Mouse (Mus musculus) hindbrain, embryonic 13.5 days (tissue): ENCODE results near the gene Col4a3bp. TPM values are rescaled to one million over a fixed set of nuclear protein-coding genes. Genes with fewer than 3 reads are reported as not detected.

Experiments
- ATAC-seq: fragments of 200-750 bp; cut with Nextera tagmentation; 2 replicates; pipeline ENCODE4 v1.8.0; 2017; ENCODE audit warnings: moderate TSS enrichment; ENCODE audit not compliant: low FRiP score
- H3K27ac ChIP-seq: fragments of 300-500 bp; sonication (generic); 2 replicates; pipeline ENCODE4 v1.5.1; 2015; ENCODE audit warnings: inconsistent platforms, mild to moderate bottlenecking, moderate library complexity
- H3K27me3 ChIP-seq: fragments of 300-500 bp; sonication (generic); 2 replicates; pipeline ENCODE4 v1.6.1; 2015; ENCODE audit warnings: mild to moderate bottlenecking, inconsistent platforms
- H3K36me3 ChIP-seq: fragments of 300-500 bp; sonication (generic); 2 replicates; pipeline ENCODE4 v1.6.1; 2015; ENCODE audit warnings: mild to moderate bottlenecking, inconsistent platforms
- H3K4me1 ChIP-seq: fragments of 300-500 bp; sonication (generic); replicated peaks from 2 replicates; pipeline ENCODE4 v1.6.1; 2015; ENCODE audit warnings: inconsistent platforms
- H3K4me2 ChIP-seq: fragments of 300-500 bp; sonication (generic); 2 replicates; pipeline ENCODE4 v1.6.1; 2015; ENCODE audit warnings: inconsistent platforms, mild to moderate bottlenecking, moderate library complexity
- H3K4me3 ChIP-seq: fragments of 300-500 bp; sonication (generic); 2 replicates; pipeline ENCODE4 v1.5.1; 2015; ENCODE audit warnings: mild to moderate bottlenecking, inconsistent platforms
- H3K9ac ChIP-seq: fragments of 300-500 bp; sonication (generic); 2 replicates; pipeline ENCODE4 v1.6.1; 2015; ENCODE audit warnings: mild to moderate bottlenecking, inconsistent platforms
- H3K9me3 ChIP-seq: fragments of 300-500 bp; sonication (generic); 2 replicates; pipeline ENCODE4 v1.6.1; 2016; ENCODE audit warnings: inconsistent platforms
- WGBS: fragments of 180-500 bp; shearing (Covaris S2); methylation state at CpG from one replicate; pipeline ENCODE4 v1.1.7; 2015; 5-methylcytosine and 5-hydroxymethylcytosine counted together
- polyA plus RNA-seq: library from polyadenylated mRNA; unstranded; fragments of >200 nt; fragmentation: Nextera tagmentation; extraction: Ambion mirVana; gene quantifications from 2 replicates; pipeline ENCODE4 v1.2.1, GENCODE M21; 2015

Col4a3bp gene
- polyA plus RNA-seq, 1 experiment from 2014 or later, result 8.8 TPM

GRCm38 (mm10) chr13:96593621-96594020, 51.2 kb downstream of the Col4a3bp start:
- no peak overlapping the region for H3K4me2 ChIP-seq
- peaks cover 12% of the 10 kb centered on the region for H3K4me1 ChIP-seq
- no peak overlapping the region for H3K9ac ChIP-seq
- WGBS, result 4% methylated on average over 1 of the region's 1 CpGs
- H3K27me3 ChIP-seq, result no peaks in the 10 kb centered on the region
- H3K27ac ChIP-seq, result no peak overlapping the region
- ATAC-seq, result no peak
- no peaks in the 10 kb centered on the region for H3K9me3 ChIP-seq
- no peak overlapping the region for H3K4me3 ChIP-seq
- H3K36me3 ChIP-seq, result no peaks in the 10 kb centered on the region

GRCm38 (mm10) chr13:96594070-96594469, 51.7 kb downstream of the Col4a3bp start:
- ATAC-seq, result peak; percentile 24; the same call in 1 of the 2 replicates
- WGBS, result 75% methylated on average over 4 of the region's 4 CpGs

GRCm38 (mm10) chr13:96599182-96599581, 56.8 kb downstream of the Col4a3bp start:
- no peak for ATAC-seq

More at GRCm38 (mm10) chr13:96594070-96594469, 51.7 kb downstream of the Col4a3bp start:
- Histone ChIP-seq H3K27ac (no peak overlapping the region), H3K4me2 (no peak overlapping the region), H3K36me3 (peaks cover 1% of the 10 kb centered on the region), H3K9ac (0 out of 2 replicates have a peak overlapping the region, but pooled peaks have one; percentile 24), H3K4me1 (peaks cover 11% of the 10 kb centered on the region), H3K27me3 (no peaks in the 10 kb centered on the region), H3K9me3 (no peaks in the 10 kb centered on the region), H3K4me3 (no peak overlapping the region)

GRCm38 (mm10) chr13:96604242-96604641, 61.8 kb downstream of the Col4a3bp start:
- Histone ChIP-seq H3K4me3 (no peak overlapping the region), H3K27ac (no peak overlapping the region), H3K4me2 (no peak overlapping the region), H3K9me3 (no peaks in the 10 kb centered on the region), H3K36me3 (peaks cover 38% of the 10 kb centered on the region), H3K27me3 (no peaks in the 10 kb centered on the region), H3K4me1 (no peaks in the 10 kb centered on the region), H3K9ac (no peak overlapping the region)
- 95% methylated on average over 2 of the region's 2 CpGs for WGBS
- ATAC-seq, result no peak

More at GRCm38 (mm10) chr13:96599182-96599581, 56.8 kb downstream of the Col4a3bp start:
- peaks cover 15% of the 10 kb centered on the region for H3K36me3 ChIP-seq
- H3K9me3 ChIP-seq, result no peaks in the 10 kb centered on the region
- H3K4me3 ChIP-seq, result no peak overlapping the region
- H3K4me2 ChIP-seq, result no peak overlapping the region
- peaks cover 3% of the 10 kb centered on the region for H3K4me1 ChIP-seq
- no peak overlapping the region for H3K9ac ChIP-seq
- WGBS, result 96% methylated on average over 9 of the region's 9 CpGs
- no peaks in the 10 kb centered on the region for H3K27me3 ChIP-seq
- H3K27ac ChIP-seq, result no peak overlapping the region

- Histone ChIP-seq H3K4me1 (no peaks in the 10 kb centered on the region), H3K4me3 (no peak overlapping the region), H3K27ac (no peak overlapping the region), H3K27me3 (no peaks in the 10 kb centered on the region), H3K9me3 (no peaks in the 10 kb centered on the region), H3K9ac (no peak overlapping the region), H3K36me3 (peaks cover 32% of the 10 kb centered on the region), H3K4me2 (no peak overlapping the region)
- 95% methylated on average over 3 of the region's 3 CpGs for WGBS
- ATAC-seq, result no peak
Observed at GRCm38 (mm10) chr13:96614615-96615014, 72.2 kb downstream of the Col4a3bp start.

- H3K9ac ChIP-seq, result no peak overlapping the region
Observed at GRCm38 (mm10) chr13:96620891-96621290, 78.5 kb downstream of the Col4a3bp start.

GRCm38 (mm10) chr13:96630396-96630795, 88.0 kb downstream of the Col4a3bp start:
- H3K4me1 ChIP-seq, result no peaks in the 10 kb centered on the region
- H3K27me3 ChIP-seq, result no peaks in the 10 kb centered on the region
- H3K4me3 ChIP-seq, result no peak overlapping the region
- no peak overlapping the region for H3K9ac ChIP-seq
- peaks cover 40% of the 10 kb centered on the region for H3K36me3 ChIP-seq
- H3K4me2 ChIP-seq, result no peak overlapping the region
- ATAC-seq, result no peak
- H3K9me3 ChIP-seq, result no peaks in the 10 kb centered on the region
- WGBS, result 92% methylated on average over 4 of the region's 4 CpGs
- H3K27ac ChIP-seq, result no peak overlapping the region

More at GRCm38 (mm10) chr13:96620891-96621290, 78.5 kb downstream of the Col4a3bp start:
- H3K4me1 ChIP-seq, result no peaks in the 10 kb centered on the region
- peaks cover 22% of the 10 kb centered on the region; the same call in 1 of the 2 replicates for H3K36me3 ChIP-seq
- H3K9me3 ChIP-seq, result no peaks in the 10 kb centered on the region
- H3K27me3 ChIP-seq, result no peaks in the 10 kb centered on the region
- no peak overlapping the region for H3K4me2 ChIP-seq
- H3K4me3 ChIP-seq, result no peak overlapping the region
- WGBS, result 77% methylated on average over 1 of the region's 1 CpGs
- H3K27ac ChIP-seq, result no peak overlapping the region
- ATAC-seq, result no peak

- no peak overlapping the region for H3K4me3 ChIP-seq
- no peak for ATAC-seq
- WGBS, result 85% methylated on average over 2 of the region's 2 CpGs
Observed at GRCm38 (mm10) chr13:96644168-96644567, 101.8 kb downstream of the Col4a3bp start.

GRCm38 (mm10) chr13:96645822-96646221, 103.4 kb downstream of the Col4a3bp start:
- Histone ChIP-seq H3K9ac (no peak overlapping the region), H3K4me1 (no peaks in the 10 kb centered on the region), H3K9me3 (no peaks in the 10 kb centered on the region), H3K36me3 (peaks cover 33% of the 10 kb centered on the region), H3K4me3 (no peak overlapping the region), H3K27me3 (no peaks in the 10 kb centered on the region), H3K4me2 (no peak overlapping the region), H3K27ac (no peak overlapping the region)
- 63% methylated on average over 5 of the region's 5 CpGs for WGBS
- no peak for ATAC-seq

More at GRCm38 (mm10) chr13:96644168-96644567, 101.8 kb downstream of the Col4a3bp start:
- Histone ChIP-seq H3K36me3 (peaks cover 27% of the 10 kb centered on the region), H3K4me1 (no peaks in the 10 kb centered on the region), H3K9ac (no peak overlapping the region), H3K9me3 (no peaks in the 10 kb centered on the region), H3K27me3 (no peaks in the 10 kb centered on the region), H3K27ac (no peak overlapping the region), H3K4me2 (no peak overlapping the region)

GRCm38 (mm10) chr13:96653041-96653440, 110.6 kb downstream of the Col4a3bp start:
- H3K4me3 ChIP-seq, result no peak overlapping the region
- H3K4me1 ChIP-seq, result no peaks in the 10 kb centered on the region
- H3K9me3 ChIP-seq, result no peaks in the 10 kb centered on the region
- no peak overlapping the region for H3K27ac ChIP-seq
- no peak overlapping the region for H3K9ac ChIP-seq
- no peak overlapping the region for H3K4me2 ChIP-seq
- H3K36me3 ChIP-seq, result peaks cover 93% of the 10 kb centered on the region
- no peak for ATAC-seq
- no peaks in the 10 kb centered on the region for H3K27me3 ChIP-seq
- 93% methylated on average over 9 of the region's 9 CpGs for WGBS

GRCm38 (mm10) chr13:96656673-96657072, 114.3 kb downstream of the Col4a3bp start:
- Histone ChIP-seq H3K9ac (no peak overlapping the region), H3K4me3 (no peak overlapping the region), H3K27me3 (no peaks in the 10 kb centered on the region), H3K4me2 (no peak overlapping the region), H3K27ac (no peak overlapping the region), H3K4me1 (peaks cover 12% of the 10 kb centered on the region), H3K36me3 (peaks cover 92% of the 10 kb centered on the region), H3K9me3 (no peaks in the 10 kb centered on the region)
- no peak for ATAC-seq
- WGBS, result 71% methylated on average over 1 of the region's 1 CpGs

- 85% methylated on average over 7 of the region's 7 CpGs for WGBS
- no peak for ATAC-seq
Observed at GRCm38 (mm10) chr13:96658936-96659335, 116.5 kb downstream of the Col4a3bp start.

GRCm38 (mm10) chr13:96660095-96660860, 117.9 kb downstream of the Col4a3bp start:
- no peaks in the 10 kb centered on the region for H3K9me3 ChIP-seq
- H3K4me3 ChIP-seq, result no peak overlapping the region
- ATAC-seq, result peak; percentile 81; the same call in 1 of the 2 replicates
- peaks cover 12% of the 10 kb centered on the region for H3K4me1 ChIP-seq
- 33% methylated on average over 10 of the region's 10 CpGs for WGBS
- peak overlapping the region; percentile 35; the same call in 1 of the 2 replicates for H3K27ac ChIP-seq
- H3K27me3 ChIP-seq, result no peaks in the 10 kb centered on the region
- no peak overlapping the region for H3K9ac ChIP-seq
- peaks cover 94% of the 10 kb centered on the region for H3K36me3 ChIP-seq
- no peak overlapping the region for H3K4me2 ChIP-seq

More at GRCm38 (mm10) chr13:96658936-96659335, 116.5 kb downstream of the Col4a3bp start:
- peaks cover 94% of the 10 kb centered on the region for H3K36me3 ChIP-seq
- no peak overlapping the region for H3K4me3 ChIP-seq
- H3K27me3 ChIP-seq, result no peaks in the 10 kb centered on the region
- no peak overlapping the region for H3K9ac ChIP-seq
- H3K27ac ChIP-seq, result no peak overlapping the region
- no peak overlapping the region for H3K4me2 ChIP-seq
- no peaks in the 10 kb centered on the region for H3K9me3 ChIP-seq
- H3K4me1 ChIP-seq, result peaks cover 12% of the 10 kb centered on the region
